Mouse (Mus musculus): ENCODE measurements around the gene Syt1. TPM values are rescaled to one million over a fixed set of nuclear protein-coding genes. Genes with fewer than 3 reads are reported as not detected.

The Syt1 gene
- polyA plus RNA-seq, 1 experiment: 0.67 TPM

GRCm38 (mm10) chr10:108545715-108546114, 465.1 kb downstream of the Syt1 start:
- H3K36me3 ChIP-seq (ENCODE audit: control insufficient read depth, insufficient read depth, low read length): no peaks in the 10 kb centered on the region
- H3K27me3 ChIP-seq (ENCODE audit: control insufficient read depth, insufficient read depth, low read length): no peaks in the 10 kb centered on the region
- H3K4me3 ChIP-seq (ENCODE audit: low read depth, low read length): no peak overlapping the region
- no peak overlapping the region for H3K27ac ChIP-seq (ENCODE audit: insufficient read depth, low read depth, low read length)
- no peaks in the 10 kb centered on the region for H3K4me1 ChIP-seq (ENCODE audit: control insufficient read depth, insufficient read depth, insufficient read length, low read length)
- TF ChIP-seq POLR2A (IDR thresholded peaks at IDR 0.05; ENCODE audit: low read depth, low read length) (no peak), CTCF (IDR thresholded peaks at IDR 0.05; ENCODE audit: extremely low read depth, insufficient read length, insufficient replicate concordance, low read depth, low read length) (no peak)
- 88% methylated on average over 3 of the region's 3 CpGs for WGBS

GRCm38 (mm10) chr10:108541555-108541954, 469.2 kb downstream of the Syt1 start:
- H3K27me3 ChIP-seq (ENCODE audit: control insufficient read depth, insufficient read depth, low read length): no peaks in the 10 kb centered on the region

GRCm38 (mm10) chr10:108538546-108538945, 472.2 kb downstream of the Syt1 start:
- Histone ChIP-seq H3K4me3 (ENCODE audit: low read depth, low read length) (no peak overlapping the region), H3K4me1 (ENCODE audit: control insufficient read depth, insufficient read depth, insufficient read length, low read length) (no peaks in the 10 kb centered on the region), H3K27me3 (ENCODE audit: control insufficient read depth, insufficient read depth, low read length) (no peaks in the 10 kb centered on the region), H3K27ac (ENCODE audit: insufficient read depth, low read depth, low read length) (no peak overlapping the region), H3K36me3 (ENCODE audit: control insufficient read depth, insufficient read depth, low read length) (no peaks in the 10 kb centered on the region)
- WGBS: 26% methylated on average over 3 of the region's 3 CpGs
- TF ChIP-seq POLR2A (IDR thresholded peaks at IDR 0.05; ENCODE audit: low read depth, low read length): no peak
- no peak for TF ChIP-seq CTCF (IDR thresholded peaks at IDR 0.05; ENCODE audit: extremely low read depth, insufficient read length, insufficient replicate concordance, low read depth, low read length)

More at GRCm38 (mm10) chr10:108541555-108541954, 469.2 kb downstream of the Syt1 start:
- H3K4me1 ChIP-seq (ENCODE audit: control insufficient read depth, insufficient read depth, insufficient read length, low read length): no peaks in the 10 kb centered on the region
- H3K4me3 ChIP-seq (ENCODE audit: low read depth, low read length): no peak overlapping the region
- H3K27ac ChIP-seq (ENCODE audit: insufficient read depth, low read depth, low read length): no peak overlapping the region
- 55% methylated on average over 9 of the region's 9 CpGs for WGBS
- TF ChIP-seq POLR2A (IDR thresholded peaks at IDR 0.05; ENCODE audit: low read depth, low read length): no peak
- no peak for TF ChIP-seq CTCF (IDR thresholded peaks at IDR 0.05; ENCODE audit: extremely low read depth, insufficient read length, insufficient replicate concordance, low read depth, low read length)
- no peaks in the 10 kb centered on the region for H3K36me3 ChIP-seq (ENCODE audit: control insufficient read depth, insufficient read depth, low read length)

GRCm38 (mm10) chr10:108537641-108538040, 473.1 kb downstream of the Syt1 start:
- Histone ChIP-seq H3K36me3 (ENCODE audit: control insufficient read depth, insufficient read depth, low read length) (no peaks in the 10 kb centered on the region), H3K27me3 (ENCODE audit: control insufficient read depth, insufficient read depth, low read length) (no peaks in the 10 kb centered on the region), H3K27ac (ENCODE audit: insufficient read depth, low read depth, low read length) (no peak overlapping the region), H3K4me3 (ENCODE audit: low read depth, low read length) (no peak overlapping the region), H3K4me1 (ENCODE audit: control insufficient read depth, insufficient read depth, insufficient read length, low read length) (no peaks in the 10 kb centered on the region)
- WGBS: 48% methylated on average over 9 of the region's 9 CpGs
- TF ChIP-seq POLR2A (IDR thresholded peaks at IDR 0.05; ENCODE audit: low read depth, low read length): no peak
- peak; percentile 56; the same call in 1 of the 2 replicates for TF ChIP-seq CTCF (IDR thresholded peaks at IDR 0.05; ENCODE audit: extremely low read depth, insufficient read length, insufficient replicate concordance, low read depth, low read length)

- 47% methylated on average over 5 of the region's 5 CpGs for whole genome bisulfite sequencing
- H3K27ac ChIP-seq (ENCODE audit: insufficient read depth, low read depth, low read length): 0 out of 2 replicates have a peak overlapping the region, but pooled peaks have one; percentile 55
- peaks cover 7% of the 10 kb centered on the region; the same call in 1 of the 2 replicates for H3K4me1 ChIP-seq (ENCODE audit: control insufficient read depth, insufficient read depth, insufficient read length, low read length)
- H3K27me3 ChIP-seq (ENCODE audit: control insufficient read depth, insufficient read depth, low read length): no peaks in the 10 kb centered on the region
- TF ChIP-seq CTCF (IDR thresholded peaks at IDR 0.05; ENCODE audit: extremely low read depth, insufficient read length, insufficient replicate concordance, low read depth, low read length) (no peak), POLR2A (IDR thresholded peaks at IDR 0.05; ENCODE audit: low read depth, low read length) (no peak)
- no peaks in the 10 kb centered on the region for H3K36me3 ChIP-seq (ENCODE audit: control insufficient read depth, insufficient read depth, low read length)
- no peak overlapping the region for H3K4me3 ChIP-seq (ENCODE audit: low read depth, low read length)
These were observed 474.9 kb downstream of the Syt1 start for GRCm38 (mm10) chr10:108535922-108536321.

GRCm38 (mm10) chr10:108534112-108534511, 476.7 kb downstream of the Syt1 start:
- H3K27ac ChIP-seq (ENCODE audit: insufficient read depth, low read depth, low read length): no peak overlapping the region
- H3K36me3 ChIP-seq (ENCODE audit: control insufficient read depth, insufficient read depth, low read length): no peaks in the 10 kb centered on the region
- 83% methylated on average over 4 of the region's 4 CpGs for WGBS
- no peak overlapping the region for H3K4me3 ChIP-seq (ENCODE audit: low read depth, low read length)
- TF ChIP-seq CTCF (IDR thresholded peaks at IDR 0.05; ENCODE audit: extremely low read depth, insufficient read length, insufficient replicate concordance, low read depth, low read length) (no peak), POLR2A (IDR thresholded peaks at IDR 0.05; ENCODE audit: low read depth, low read length) (no peak)
- H3K27me3 ChIP-seq (ENCODE audit: control insufficient read depth, insufficient read depth, low read length): no peaks in the 10 kb centered on the region
- H3K4me1 ChIP-seq (ENCODE audit: control insufficient read depth, insufficient read depth, insufficient read length, low read length): peaks cover 8% of the 10 kb centered on the region; the same call in 1 of the 2 replicates

- 47% methylated on average over 11 of the region's 11 CpGs for WGBS
- H3K4me1 ChIP-seq (ENCODE audit: control insufficient read depth, insufficient read depth, insufficient read length, low read length): peaks cover 8% of the 10 kb centered on the region; the same call in 1 of the 2 replicates
- TF ChIP-seq CTCF (IDR thresholded peaks at IDR 0.05; ENCODE audit: extremely low read depth, insufficient read length, insufficient replicate concordance, low read depth, low read length): no peak
- TF ChIP-seq POLR2A (IDR thresholded peaks at IDR 0.05; ENCODE audit: low read depth, low read length): no peak
These were observed 477.9 kb downstream of the Syt1 start for GRCm38 (mm10) chr10:108532916-108533315.

More at GRCm38 (mm10) chr10:108532916-108533315, 477.9 kb downstream of the Syt1 start:
- Histone ChIP-seq H3K36me3 (ENCODE audit: control insufficient read depth, insufficient read depth, low read length) (no peaks in the 10 kb centered on the region), H3K27ac (ENCODE audit: insufficient read depth, low read depth, low read length) (no peak overlapping the region), H3K27me3 (ENCODE audit: control insufficient read depth, insufficient read depth, low read length) (no peaks in the 10 kb centered on the region), H3K4me3 (ENCODE audit: low read depth, low read length) (no peak overlapping the region)
